Mouse (Mus musculus) forebrain, embryonic 12.5 days (tissue): ENCODE measurements around the gene Mpnd. TPM values are rescaled to one million over a fixed set of nuclear protein-coding genes. Genes with fewer than 3 reads are reported as not detected.

ENCODE experiments used
- ATAC-seq: fragments of 200-750 bp; cut with Nextera tagmentation; 2 replicates; pipeline ENCODE4 v1.8.0; 2017; ENCODE audit warnings: moderate TSS enrichment; ENCODE audit not compliant: low FRiP score
- H3K27ac ChIP-seq: fragments of 300-500 bp; sonication (generic); 2 replicates; pipeline ENCODE4 v1.5.1; 2016; ENCODE audit warnings: mild to moderate bottlenecking
- H3K27me3 ChIP-seq: fragments of 300-500 bp; sonication (generic); 2 replicates; pipeline ENCODE4 v1.6.1; 2016; ENCODE audit warnings: mild to moderate bottlenecking
- H3K36me3 ChIP-seq: fragments of 300-500 bp; sonication (generic); replicated peaks from 2 replicates; pipeline ENCODE4 v1.6.1; 2016; ENCODE audit warnings: mild to moderate bottlenecking
- H3K4me1 ChIP-seq: fragments of 300-500 bp; sonication (generic); 2 replicates; pipeline ENCODE4 v1.6.1; 2016
- H3K4me2 ChIP-seq: fragments of 300-500 bp; sonication (generic); 2 replicates; pipeline ENCODE4 v1.6.1; 2016; ENCODE audit warnings: mild to moderate bottlenecking, moderate library complexity
- H3K4me3 ChIP-seq: fragments of 300-500 bp; sonication (generic); replicated peaks from 2 replicates; pipeline ENCODE4 v1.5.1; 2016; ENCODE audit warnings: mild to moderate bottlenecking
- H3K9ac ChIP-seq: fragments of 300-500 bp; sonication (generic); 2 replicates; pipeline ENCODE4 v1.6.1; 2016; ENCODE audit warnings: mild to moderate bottlenecking
- H3K9me3 ChIP-seq: fragments of 300-500 bp; sonication (generic); 2 replicates; pipeline ENCODE4 v1.6.1; 2016
- WGBS: fragments of 180-500 bp; shearing (Covaris S2); methylation state at CpG from one replicate; pipeline ENCODE4 v1.1.7; 2016; 5-methylcytosine and 5-hydroxymethylcytosine counted together
- polyA plus RNA-seq: library from polyadenylated mRNA; unstranded; fragments of >200 nt; fragmentation: Nextera tagmentation; extraction: Ambion mirVana; gene quantifications from 2 replicates; pipeline ENCODE4 v1.2.1, GENCODE M21; 2016

Gene Mpnd
- polyA plus RNA-seq, result 184 and 186 TPM in 2 replicates

DNA sequence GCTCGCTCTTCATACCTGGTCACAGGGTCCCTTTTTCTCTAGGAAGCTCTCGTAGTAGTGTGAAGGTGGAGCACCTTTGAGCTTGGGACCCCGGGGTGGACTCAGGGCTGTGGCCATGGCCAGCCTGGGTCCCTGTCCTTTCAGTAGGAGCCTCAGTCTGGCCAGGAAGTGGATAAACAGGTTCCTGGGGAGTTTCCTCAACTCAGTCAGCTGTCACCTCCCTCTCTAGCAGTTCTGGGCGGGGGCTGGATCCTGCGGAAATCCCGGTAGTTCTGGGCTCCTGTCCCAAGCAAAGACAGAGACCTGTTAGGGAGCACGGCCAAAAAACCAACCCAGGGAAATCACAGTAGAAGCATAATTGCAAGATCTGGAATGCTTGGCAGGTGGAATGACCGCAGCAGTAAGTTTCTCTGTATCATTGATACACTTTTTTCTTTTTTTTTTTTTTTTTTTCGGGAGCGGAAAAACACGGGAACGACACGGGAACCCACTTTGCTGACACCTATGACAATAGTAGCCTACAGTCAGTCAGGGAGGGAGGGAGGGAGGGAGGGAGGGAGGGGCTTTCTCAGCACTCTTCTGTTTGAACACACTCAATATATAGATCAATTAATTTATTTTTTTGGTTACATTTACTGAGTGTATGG, at the start of gene Mpnd, which contains the start of gene Stap2:
Gene Mpnd, plus strand, starts transcription at position 297 of the 647 bp plus-strand sequence.
Gene Stap2, minus strand, starts transcription at position 170 of the 647 bp plus-strand sequence.
- no peak within 1 kb of the TSS for H3K9ac ChIP-seq
- H3K4me3 ChIP-seq, result no peak within 1 kb of the TSS
- 54% methylated on average over 12 of the region's 13 CpGs for WGBS
- peaks cover 19% of the 10 kb centered on the region for H3K27me3 ChIP-seq
- no peaks in the 10 kb centered on the region for H3K36me3 ChIP-seq
- peaks cover 20% of the 10 kb centered on the region for H3K4me1 ChIP-seq
- no peak within 1 kb of the TSS for H3K4me2 ChIP-seq
- no peak within 1 kb of the TSS for H3K27ac ChIP-seq
- H3K9me3 ChIP-seq, result no peaks in the 10 kb centered on the region
- ATAC-seq, result no peak

- under 1% methylated on average over 25 of the region's 26 CpGs for WGBS
- Histone ChIP-seq H3K36me3 (peaks cover 4% of the 10 kb centered on the region), H3K4me3 (peak overlapping the region; percentile 48), H3K27me3 (peaks cover 27% of the 10 kb centered on the region), H3K4me2 (peak overlapping the region; percentile 76), H3K4me1 (peaks cover 32% of the 10 kb centered on the region), H3K27ac (no peak overlapping the region), H3K9me3 (no peaks in the 10 kb centered on the region), H3K9ac (peak overlapping the region; percentile 56)
- ATAC-seq, result peak; percentile 12
Measured at GRCm38 (mm10) chr17:55956129-55956528, 49.4 kb upstream of the Mpnd start.

GRCm38 (mm10) chr17:55956591-55956990, 48.9 kb upstream of the Mpnd start:
- 30% methylated on average over 6 of the region's 6 CpGs for WGBS
- Histone ChIP-seq H3K27me3 (peaks cover 25% of the 10 kb centered on the region), H3K27ac (no peak overlapping the region), H3K36me3 (peaks cover 9% of the 10 kb centered on the region), H3K4me1 (peaks cover 32% of the 10 kb centered on the region), H3K4me3 (peak overlapping the region; percentile 48), H3K9ac (peak overlapping the region; percentile 56), H3K9me3 (no peaks in the 10 kb centered on the region), H3K4me2 (peak overlapping the region; percentile 76)
- ATAC-seq, result no peak

- Histone ChIP-seq H3K36me3 (peaks cover 14% of the 10 kb centered on the region), H3K4me2 (peak overlapping the region; percentile 5), H3K27me3 (peaks cover 23% of the 10 kb centered on the region), H3K9me3 (no peaks in the 10 kb centered on the region), H3K9ac (peak overlapping the region; percentile 36; the same call in 1 of the 2 replicates), H3K4me3 (no peak overlapping the region), H3K27ac (peak overlapping the region; percentile 37; the same call in 1 of the 2 replicates), H3K4me1 (peaks cover 32% of the 10 kb centered on the region)
- ATAC-seq, result peak; percentile 40; the same call in 1 of the 2 replicates
- WGBS, result 14% methylated on average over 9 of the region's 9 CpGs
Measured at GRCm38 (mm10) chr17:55957168-55957567, 48.3 kb upstream of the Mpnd start.

DNA sequence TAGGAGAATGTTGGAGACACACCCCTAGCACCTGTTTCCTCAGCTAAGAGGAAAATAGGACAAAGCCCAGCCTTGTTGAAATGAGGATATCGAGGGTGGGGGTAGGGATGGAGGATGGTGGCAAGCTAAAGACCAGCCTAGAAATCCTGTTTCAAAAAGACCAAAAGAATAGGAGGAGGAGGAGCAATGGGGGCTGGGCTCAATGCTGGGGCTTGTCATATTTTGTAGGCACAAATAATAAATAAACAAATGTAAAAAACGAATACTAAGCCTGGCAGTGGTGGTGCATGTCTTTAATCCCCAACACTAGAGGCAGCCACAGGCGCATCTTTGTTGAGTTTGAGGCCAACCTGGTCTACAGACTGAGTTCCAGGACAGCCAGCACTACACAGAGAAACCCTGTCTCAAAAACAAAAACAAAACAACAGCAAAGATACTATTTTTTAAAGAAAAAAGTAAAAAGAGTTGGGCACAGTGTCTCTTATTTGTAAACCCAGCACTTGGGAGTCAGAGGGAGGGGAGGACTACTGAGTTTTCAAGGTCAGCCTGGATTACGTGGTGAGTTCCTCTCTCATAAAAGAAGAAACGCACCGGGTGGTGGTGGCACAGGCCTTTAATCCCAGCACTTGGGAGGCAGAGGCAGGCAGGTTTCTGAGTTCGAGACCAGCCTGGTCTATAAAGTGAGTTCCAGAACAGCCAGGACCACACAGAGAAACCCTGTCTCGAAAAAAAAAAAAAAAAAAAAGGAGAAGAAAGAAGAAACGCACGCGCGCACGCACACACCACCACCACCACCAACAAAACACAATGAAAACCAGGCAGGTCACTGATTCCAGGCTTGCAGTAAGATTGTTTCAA, 47.6 kb upstream of the Mpnd start:
- peaks cover 16% of the 10 kb centered on the region for H3K27me3 ChIP-seq
- peaks cover 33% of the 10 kb centered on the region for H3K4me1 ChIP-seq
- peaks cover 19% of the 10 kb centered on the region for H3K36me3 ChIP-seq
- no peak for ATAC-seq
- H3K9me3 ChIP-seq, result no peaks in the 10 kb centered on the region
- H3K27ac ChIP-seq, result peak overlapping the region; percentile 96
- H3K4me3 ChIP-seq, result peak overlapping the region; percentile 57
- WGBS, result 82% methylated on average over 12 of the region's 13 CpGs
- peak overlapping the region; percentile 61 for H3K9ac ChIP-seq
- H3K4me2 ChIP-seq, result peak overlapping the region; percentile 63

DNA sequence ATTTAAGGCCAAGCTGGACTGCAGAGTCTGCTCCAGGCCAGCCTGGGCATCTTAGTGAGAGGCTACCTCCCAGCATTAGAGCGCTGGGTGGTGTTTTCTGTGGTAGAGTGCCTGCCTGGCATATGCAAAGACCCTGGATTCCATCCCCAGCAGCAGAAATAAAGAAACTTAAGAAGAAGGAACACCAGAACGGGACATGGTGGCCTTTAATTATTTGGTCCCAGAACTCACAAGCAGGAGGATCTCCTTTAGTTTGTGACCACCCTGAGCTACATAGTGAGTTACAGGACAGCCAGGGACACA, 47.0 kb upstream of the Mpnd start:
- WGBS, result 23% methylated on average over 2 of the region's 2 CpGs
- H3K9ac ChIP-seq, result peak overlapping the region; percentile 61
- H3K36me3 ChIP-seq, result peaks cover 23% of the 10 kb centered on the region
- peaks cover 37% of the 10 kb centered on the region for H3K4me1 ChIP-seq
- H3K27ac ChIP-seq, result peak overlapping the region; percentile 96
- H3K9me3 ChIP-seq, result no peaks in the 10 kb centered on the region
- peaks cover 16% of the 10 kb centered on the region for H3K27me3 ChIP-seq
- no peak for ATAC-seq
- peak overlapping the region; percentile 57 for H3K4me3 ChIP-seq
- peak overlapping the region; percentile 63 for H3K4me2 ChIP-seq

DNA sequence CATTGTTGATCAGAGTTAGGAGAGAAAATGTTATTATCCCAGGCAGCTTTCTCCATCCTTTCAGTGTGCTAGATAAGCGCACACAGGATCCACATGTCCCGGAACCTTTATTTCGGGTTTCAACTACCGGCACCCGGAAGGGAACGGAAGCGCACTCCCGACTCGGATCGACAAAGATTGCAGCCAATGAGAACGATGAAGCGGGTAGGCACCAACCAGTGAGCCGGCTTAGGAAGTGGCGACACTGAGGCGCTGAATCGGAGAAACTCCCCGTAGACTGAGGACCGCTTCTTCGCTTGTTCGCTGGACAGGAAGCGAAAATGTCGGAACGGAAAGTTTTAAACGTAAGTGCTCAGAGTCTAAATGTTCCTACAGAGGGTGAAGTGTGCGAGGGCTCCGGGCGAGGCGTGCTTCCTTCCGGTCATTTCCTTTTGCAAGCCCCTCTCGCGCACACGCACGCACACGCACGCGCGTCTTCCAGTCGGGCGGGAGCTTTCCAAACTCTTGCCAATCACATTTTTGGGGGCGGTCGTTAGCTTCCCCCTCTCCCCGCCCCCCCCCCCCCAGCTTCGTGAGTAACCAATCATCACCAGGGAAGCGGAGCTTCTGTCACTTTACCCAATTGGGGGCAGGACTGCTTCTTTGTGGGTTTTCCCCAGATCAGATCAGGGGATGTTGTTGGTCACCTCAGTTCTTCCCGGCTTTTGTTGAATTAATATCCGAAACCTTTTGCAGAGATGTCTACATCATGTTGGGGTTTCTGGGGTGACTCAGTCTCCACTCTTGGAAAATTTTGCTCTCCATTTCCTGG, 46.4 kb upstream of the Mpnd start, which contains the start of gene Yju2:
Gene Yju2, plus strand, starts transcription at position 182 of the 811 bp plus-strand sequence.
- Histone ChIP-seq H3K4me3 (peak within 1 kb of the TSS; percentile 57), H3K27me3 (peaks cover 14% of the 10 kb centered on the region), H3K9ac (peak within 1 kb of the TSS; percentile 61), H3K9me3 (no peaks in the 10 kb centered on the region), H3K4me1 (peaks cover 37% of the 10 kb centered on the region), H3K27ac (peak within 1 kb of the TSS; percentile 96), H3K36me3 (peaks cover 24% of the 10 kb centered on the region), H3K4me2 (peak within 1 kb of the TSS; percentile 63)
- WGBS, result under 1% methylated on average over 46 of the region's 46 CpGs
- ATAC-seq, result peak; percentile 93

GRCm38 (mm10) chr17:55959946-55960740, 45.4 kb upstream of the Mpnd start:
- peaks cover 37% of the 10 kb centered on the region for H3K4me1 ChIP-seq
- peak overlapping the region; percentile 57 for H3K4me3 ChIP-seq
- no peaks in the 10 kb centered on the region for H3K9me3 ChIP-seq
- WGBS, result 81% methylated on average over 10 of the region's 10 CpGs
- H3K27me3 ChIP-seq, result peaks cover 4% of the 10 kb centered on the region
- 0 out of 2 replicates have a peak, but pooled peaks have one; percentile 0 for ATAC-seq
- H3K9ac ChIP-seq, result peak overlapping the region; percentile 61
- H3K27ac ChIP-seq, result peak overlapping the region; percentile 96
- peaks cover 34% of the 10 kb centered on the region for H3K36me3 ChIP-seq
- H3K4me2 ChIP-seq, result peak overlapping the region; percentile 63

DNA sequence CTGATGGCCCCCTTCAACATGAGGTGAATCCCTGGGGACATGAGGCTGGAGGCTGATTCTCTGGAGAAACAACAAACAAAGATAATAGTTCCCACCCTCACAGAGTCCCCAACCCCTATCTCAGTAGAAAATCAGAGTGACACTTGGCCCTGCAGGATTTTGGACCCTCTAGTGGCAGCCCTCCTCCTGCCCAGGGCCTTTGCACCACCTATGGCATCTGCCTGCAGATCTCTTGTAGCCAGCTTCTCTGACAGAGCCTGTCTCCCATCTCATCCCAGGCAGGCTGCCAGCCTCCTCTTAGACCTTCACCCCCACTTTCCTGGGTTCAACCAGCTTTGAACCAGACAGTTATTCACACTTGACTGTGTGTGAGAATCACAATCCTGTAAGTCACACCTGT, 44.7 kb upstream of the Mpnd start:
- Histone ChIP-seq H3K36me3 (peaks cover 39% of the 10 kb centered on the region), H3K27me3 (no peaks in the 10 kb centered on the region), H3K9me3 (no peaks in the 10 kb centered on the region), H3K4me3 (no peak overlapping the region), H3K9ac (no peak overlapping the region), H3K4me2 (no peak overlapping the region), H3K27ac (no peak overlapping the region), H3K4me1 (peaks cover 37% of the 10 kb centered on the region)
- no peak for ATAC-seq

DNA sequence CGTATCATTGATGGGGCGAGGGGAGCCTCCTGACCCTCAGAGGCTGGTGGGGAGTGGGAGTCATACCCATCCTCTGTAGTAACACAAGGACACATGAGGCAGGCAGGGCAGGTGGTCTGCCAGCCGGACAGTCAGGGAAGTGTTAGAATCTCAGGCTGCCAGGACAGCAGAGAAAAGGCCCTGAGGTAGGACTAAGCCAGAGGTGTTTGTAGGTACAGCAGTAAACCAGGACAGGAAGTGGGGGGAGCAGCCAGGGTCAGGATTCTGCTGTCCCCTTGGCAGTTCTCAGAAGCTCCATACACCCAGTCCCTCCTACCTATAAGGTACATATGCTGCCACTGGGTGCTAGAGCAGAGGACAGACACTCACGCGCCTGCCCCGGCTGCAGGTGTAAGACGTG, 43.9 kb upstream of the Mpnd start:
- Histone ChIP-seq H3K27ac (no peak overlapping the region), H3K4me3 (no peak overlapping the region), H3K36me3 (peaks cover 45% of the 10 kb centered on the region), H3K9ac (no peak overlapping the region), H3K4me2 (no peak overlapping the region), H3K27me3 (no peaks in the 10 kb centered on the region), H3K9me3 (no peaks in the 10 kb centered on the region), H3K4me1 (peaks cover 29% of the 10 kb centered on the region)
- WGBS, result 96% methylated on average over 7 of the region's 7 CpGs
- no peak for ATAC-seq

GRCm38 (mm10) chr17:55963171-55963570, 42.3 kb upstream of the Mpnd start:
- H3K4me1 ChIP-seq, result peaks cover 22% of the 10 kb centered on the region
- H3K4me2 ChIP-seq, result no peak overlapping the region
- peaks cover 61% of the 10 kb centered on the region for H3K36me3 ChIP-seq
- WGBS, result 85% methylated on average over 14 of the region's 14 CpGs
- no peaks in the 10 kb centered on the region for H3K9me3 ChIP-seq
- no peak overlapping the region for H3K4me3 ChIP-seq
- no peak overlapping the region for H3K27ac ChIP-seq
- peak overlapping the region; percentile 12; the same call in 1 of the 2 replicates for H3K9ac ChIP-seq
- ATAC-seq, result no peak
- H3K27me3 ChIP-seq, result no peaks in the 10 kb centered on the region
